Mouse (Mus musculus): Measurements from ENCODE around the gene Phactr3.

Gene Phactr3

DNA sequence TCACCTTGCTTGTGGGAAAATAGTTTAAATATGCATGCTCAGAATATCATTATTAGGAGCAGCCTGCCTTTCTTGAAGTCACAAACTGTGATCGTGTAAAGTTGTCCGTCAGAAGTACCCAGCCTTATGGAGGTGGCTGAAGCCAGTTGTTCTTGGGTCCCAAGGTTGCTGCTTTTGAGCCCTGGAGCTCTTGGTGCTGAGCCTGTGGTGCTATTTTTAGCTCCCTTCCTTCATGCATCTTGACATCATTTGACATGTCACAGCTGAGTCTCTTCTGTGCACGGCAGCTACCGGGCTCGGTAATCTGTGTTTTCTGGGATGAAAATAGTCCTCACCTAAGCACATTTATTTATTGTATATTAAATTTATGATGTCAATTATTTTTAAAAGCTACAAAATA lies 76.1 kb downstream of the Phactr3 start:
- DNase-seq = peak; percentile 33 to 47

DNA sequence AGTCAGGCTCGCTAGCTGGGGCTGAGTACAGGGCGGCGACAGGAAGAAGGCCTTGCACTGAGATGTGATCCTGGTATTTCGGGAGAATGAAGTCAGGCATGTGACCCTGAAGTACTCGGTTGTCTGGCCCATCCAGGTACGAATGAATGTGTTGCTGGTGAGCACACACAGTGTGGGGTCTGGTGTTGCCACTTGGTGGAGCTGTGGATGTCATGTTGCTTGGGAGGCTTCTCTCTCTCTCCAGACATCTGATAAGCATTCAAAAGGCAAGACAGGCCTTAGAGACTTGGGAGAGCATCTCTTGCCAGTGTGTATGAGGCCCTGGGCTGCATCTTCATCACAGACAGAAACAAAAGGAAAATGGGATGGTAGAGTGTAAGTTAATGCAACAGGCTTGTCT lies 77.3 kb downstream of the Phactr3 start:
- DNase-seq = no peak

DNA sequence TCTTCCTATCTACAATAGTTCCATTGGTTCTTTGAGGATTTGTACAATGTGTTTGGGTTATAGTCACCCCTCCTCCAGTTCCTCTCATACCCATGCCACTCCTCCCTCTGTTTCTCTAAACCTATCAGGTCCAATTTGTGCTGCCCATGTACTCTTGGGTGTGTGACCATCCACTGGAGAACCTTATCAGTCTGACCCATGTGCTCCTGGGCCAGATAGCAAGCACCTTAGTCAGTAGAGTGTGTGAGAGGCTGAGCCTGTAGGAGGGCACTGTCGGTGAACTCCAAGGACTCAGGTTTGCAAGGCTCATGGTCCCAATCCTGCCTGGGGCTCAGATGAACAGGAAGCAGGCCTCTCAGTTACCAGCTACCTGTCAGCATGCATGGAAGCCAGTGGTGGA lies 78.8 kb downstream of the Phactr3 start:
- DNase-seq = no peak

DNA sequence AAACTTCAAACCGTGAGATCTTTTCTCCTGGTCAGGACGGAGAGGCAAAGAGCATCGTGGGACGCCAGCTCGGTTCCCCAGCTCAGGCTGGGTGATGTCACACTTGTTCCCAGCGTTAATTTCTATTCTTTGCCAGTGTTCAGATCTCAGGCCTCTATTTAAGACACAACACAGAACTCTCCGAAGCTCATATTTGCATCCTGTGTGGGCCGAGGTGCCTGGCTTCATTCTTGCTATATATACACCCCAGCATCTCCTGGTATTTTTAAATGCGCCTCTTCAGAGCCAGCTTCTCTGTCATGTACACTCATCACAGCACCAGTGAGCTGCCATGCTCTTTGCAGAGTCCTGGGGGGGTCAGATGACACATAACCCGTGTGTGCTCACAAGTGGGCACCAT lies 85.7 kb downstream of the Phactr3 start:
- DNase-seq = no peak

DNA sequence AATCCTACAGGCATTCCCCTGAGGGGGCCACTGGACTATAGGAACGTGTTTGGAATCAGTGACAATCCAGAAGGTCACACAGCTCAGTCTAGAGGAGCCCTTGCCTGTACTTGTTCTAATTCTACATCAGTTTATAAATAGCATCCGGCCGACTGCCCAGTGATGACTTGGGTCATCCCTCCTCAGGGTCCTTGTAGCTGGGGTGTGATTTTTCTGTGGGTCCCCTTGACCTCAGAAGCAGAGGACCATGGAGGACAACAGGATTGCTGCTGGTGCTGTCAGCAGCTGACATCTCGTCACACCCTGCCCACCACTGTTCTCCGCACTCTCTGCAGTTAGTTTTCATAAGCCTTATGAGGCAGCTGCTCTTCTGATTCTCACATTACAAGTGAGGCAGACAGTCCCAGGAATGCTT lies 89.4 kb downstream of the Phactr3 start:
- DNase-seq = no peak

DNA sequence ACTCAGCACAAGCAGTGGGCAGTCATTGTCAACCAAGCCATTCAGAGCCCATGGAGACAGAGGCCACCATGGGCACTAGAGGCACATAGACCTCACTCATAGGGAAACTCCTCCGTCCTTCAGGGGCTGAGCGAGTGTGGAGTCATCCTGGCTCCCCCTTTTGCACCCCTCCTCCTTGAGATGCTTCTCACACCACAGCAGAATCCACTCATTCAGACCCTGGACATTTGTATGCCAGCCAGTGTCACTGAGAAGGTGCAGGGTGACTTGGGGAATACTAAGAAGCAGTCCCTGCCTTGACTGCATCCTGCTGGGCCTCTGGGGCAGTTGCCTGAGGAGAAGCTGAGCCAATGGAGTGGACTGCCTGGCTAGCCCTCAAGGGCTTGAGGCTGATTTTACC lies 95.1 kb downstream of the Phactr3 start:
- peak in 1 of 2 experiments; percentile 29 for DNase-seq

DNA sequence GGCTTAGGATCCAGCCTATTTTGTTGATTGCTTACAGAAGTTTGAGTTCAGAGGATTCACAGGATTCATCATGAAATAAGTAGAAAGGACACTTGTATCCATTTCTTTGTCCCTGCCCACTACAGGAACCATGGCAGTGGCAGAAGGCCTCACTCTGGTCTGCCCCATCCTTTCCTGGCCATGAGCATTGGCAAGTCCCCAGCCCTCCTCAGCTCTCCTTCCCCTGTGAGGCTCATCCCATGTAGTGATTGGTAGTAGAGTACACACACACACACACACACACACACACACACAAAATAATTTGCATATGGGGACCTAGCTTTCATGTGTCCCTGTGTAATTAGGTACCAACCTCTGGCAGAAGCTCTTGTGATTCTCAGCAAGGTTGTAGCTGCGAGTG lies 95.8 kb downstream of the Phactr3 start:
- peak; percentile 41 to 49 for DNase-seq

DNA sequence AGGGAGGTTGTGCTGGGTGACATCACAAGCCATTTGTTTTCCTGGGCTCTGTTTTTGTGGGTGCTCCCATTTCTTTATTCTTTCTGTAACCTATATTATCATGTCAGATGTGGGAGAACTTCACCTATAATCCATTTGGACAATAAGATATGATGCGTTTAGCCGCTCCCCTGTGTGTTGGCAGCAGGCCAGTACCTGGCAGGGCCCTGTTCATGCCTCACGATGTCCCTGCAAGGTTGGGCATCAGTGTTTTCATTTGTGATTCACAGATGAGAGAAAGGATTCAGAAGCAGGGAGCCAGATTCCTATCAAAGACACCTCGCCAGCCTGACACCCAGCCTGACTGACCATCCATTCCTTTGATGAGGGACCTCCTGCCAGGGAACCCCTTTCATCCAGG lies 99.7 kb downstream of the Phactr3 start:
- peak; percentile 57 to 70 for DNase-seq

DNA sequence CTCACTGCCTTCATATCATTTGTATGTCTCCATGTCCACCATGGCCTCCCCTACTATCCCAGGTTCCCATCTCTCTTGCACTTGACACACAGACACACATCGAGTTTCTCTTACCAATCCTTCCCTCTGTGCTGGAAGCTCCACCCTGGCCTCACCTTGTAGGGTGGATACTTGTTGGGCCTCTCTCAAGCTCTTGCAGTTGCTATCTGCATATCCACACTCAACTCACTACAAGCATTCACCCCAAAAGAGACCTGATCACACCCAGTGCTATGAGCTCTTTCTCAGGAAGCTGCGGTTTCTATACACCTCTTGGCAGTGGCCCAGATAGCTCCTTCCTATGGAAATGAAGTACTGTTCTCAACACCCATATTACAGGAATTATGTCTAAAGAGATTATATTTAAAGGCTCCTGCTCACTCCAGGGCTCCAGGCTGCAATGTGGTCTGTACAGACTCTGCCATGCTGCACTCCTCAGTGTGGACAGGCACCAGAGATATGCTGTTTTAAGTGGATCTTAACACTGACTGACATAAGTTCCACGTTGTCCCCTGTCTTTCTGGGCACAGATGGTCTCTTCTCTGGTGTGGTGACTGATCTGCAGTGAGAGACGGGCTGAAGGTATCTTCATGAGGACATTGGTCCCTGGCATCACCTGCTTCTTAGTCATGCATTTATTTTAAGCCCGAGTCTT lies 100.8 kb downstream of the Phactr3 start:
- DNase-seq = no peak

DNA sequence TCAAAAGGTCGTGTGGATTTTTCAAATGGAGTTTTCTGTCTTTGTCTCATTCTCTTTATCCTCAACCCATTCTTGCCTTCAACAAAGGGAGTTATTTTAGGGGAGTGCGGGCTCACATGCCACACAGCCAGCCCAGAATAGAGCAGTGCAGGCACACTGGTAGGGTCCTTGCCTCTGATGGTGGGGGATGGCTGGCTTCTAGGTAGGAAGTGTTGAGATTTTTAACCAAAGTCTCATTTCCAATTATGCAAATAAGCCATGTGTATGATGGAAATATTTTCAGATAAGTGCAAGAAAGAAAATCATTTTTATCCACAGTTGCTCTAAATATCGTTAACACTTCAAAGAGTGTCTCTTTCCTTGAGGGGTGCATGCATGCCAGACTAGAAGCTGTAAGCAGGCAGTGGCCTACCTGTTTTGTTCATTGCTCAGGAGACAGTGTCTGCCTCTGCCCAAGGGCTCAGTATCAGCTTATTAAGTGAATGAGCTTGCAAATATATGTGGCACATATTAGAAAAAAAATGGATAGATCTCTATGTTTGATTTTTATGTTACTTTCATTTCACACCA lies 101.5 kb downstream of the Phactr3 start:
- no peak for DNase-seq

DNA sequence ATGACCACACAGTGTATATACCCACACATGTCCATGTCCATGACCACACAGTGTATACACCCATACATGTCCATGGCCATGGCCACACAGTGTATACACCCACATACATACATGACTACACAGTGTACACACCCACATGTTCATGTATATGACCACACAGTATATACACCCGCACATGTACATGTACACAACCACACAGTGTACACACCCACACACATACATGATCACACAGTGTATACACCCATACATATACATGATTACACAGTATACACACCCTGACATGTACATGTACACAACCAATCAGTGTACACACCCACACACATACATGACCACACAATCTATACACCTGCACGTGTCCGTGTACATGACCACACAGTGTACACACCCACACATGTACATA lies 102.2 kb downstream of the Phactr3 start:
- DNase-seq = no peak

DNA sequence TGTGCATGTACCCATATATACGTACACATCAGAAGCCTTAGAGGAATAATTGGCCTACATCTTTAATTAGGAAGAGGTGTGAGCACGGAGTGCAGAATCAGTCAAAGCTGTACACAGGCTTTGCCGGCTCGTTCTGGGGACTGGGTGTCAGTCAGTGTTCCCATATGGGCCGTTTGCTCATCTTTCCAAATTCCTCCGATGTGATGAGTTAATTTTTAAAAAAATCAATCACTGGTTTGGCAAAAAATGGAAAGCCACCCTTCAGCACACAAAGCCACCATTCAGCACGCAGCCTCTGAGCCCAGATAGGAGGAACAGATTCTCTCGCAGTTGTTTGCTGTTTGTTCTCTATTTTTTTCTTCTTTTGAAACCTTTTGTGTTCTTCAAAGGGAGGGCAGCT lies 110.5 kb downstream of the Phactr3 start:
- no peak for DNase-seq

DNA sequence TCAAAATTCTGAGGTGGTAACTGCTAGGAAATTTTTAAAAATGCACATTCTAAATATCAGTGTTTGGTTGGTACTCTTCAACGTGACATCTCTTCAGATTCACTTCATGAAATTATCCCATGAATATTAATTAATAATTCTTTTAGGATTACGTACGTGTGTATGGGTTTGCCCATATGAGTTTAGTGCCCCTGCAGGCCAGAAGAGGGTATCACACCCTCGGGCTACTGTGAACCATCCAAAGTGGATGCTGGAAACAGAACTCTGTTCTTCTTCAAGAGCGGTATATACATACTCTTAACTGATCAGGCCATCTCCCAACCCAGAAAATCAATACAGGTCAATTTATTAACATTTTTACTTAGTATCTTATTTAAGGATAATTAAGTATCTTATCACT lies 114.7 kb downstream of the Phactr3 start:
- DNase-seq = peak in 1 of 2 experiments; percentile 44

DNA sequence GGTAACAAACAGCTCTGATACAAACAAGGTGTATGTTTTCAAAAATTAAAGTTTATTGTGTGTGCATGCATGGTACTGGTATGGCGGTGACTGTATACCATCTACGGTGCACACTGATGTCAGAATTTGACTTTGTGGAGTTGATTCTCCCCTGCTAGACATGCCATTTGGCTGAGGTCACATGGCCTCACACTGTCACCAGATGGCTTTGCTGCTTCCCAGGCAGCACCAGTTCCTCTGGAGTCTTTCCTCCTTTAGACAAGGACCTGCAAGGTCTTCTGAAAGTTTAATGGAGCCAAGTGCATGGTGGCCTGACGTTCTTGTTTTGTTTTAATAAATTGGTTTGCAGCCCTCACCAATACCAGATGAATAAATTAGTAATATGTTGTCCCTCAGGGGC lies 118.3 kb downstream of the Phactr3 start:
- peak; percentile 49 to 64 for DNase-seq

DNA sequence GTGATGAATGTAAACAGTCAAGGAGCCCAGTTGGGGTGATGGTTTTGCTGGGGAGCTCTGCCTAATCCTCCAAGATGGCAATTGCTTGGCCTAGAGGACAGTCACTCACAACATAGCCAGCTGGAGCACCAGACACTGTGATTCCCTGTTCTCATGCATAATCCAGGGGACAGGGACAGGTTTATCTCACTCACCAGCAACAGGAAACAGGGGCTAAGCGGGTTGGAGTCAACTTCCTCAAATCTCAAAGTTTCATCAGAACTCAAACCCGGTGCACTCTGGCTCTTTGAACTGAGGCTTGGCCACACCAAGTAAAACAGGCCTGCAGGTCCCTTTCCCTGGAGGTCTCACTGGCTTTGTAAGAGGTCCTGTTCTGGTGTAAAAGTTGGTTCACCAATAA lies 119.7 kb downstream of the Phactr3 start:
- no peak for DNase-seq

DNA sequence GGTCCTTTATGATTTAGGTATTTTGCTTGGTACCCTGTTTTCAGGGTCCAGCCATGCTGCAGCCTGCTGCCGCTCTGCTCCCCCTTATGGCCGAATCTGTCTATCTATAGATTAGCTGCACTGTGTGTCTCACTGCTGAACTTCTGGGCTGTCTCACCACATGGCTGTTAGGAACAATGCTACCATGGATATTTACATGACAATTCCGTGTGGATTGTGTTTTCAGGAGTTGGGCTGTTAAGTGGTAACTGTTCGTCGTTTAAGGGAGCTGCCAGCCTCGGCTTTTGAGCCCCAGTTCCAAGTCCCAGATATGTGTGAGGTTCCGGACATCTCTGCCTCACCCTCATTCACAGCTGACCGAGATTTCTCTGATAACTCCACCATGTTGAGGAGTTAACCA lies 122.1 kb downstream of the Phactr3 start:
- DNase-seq = no peak

DNA sequence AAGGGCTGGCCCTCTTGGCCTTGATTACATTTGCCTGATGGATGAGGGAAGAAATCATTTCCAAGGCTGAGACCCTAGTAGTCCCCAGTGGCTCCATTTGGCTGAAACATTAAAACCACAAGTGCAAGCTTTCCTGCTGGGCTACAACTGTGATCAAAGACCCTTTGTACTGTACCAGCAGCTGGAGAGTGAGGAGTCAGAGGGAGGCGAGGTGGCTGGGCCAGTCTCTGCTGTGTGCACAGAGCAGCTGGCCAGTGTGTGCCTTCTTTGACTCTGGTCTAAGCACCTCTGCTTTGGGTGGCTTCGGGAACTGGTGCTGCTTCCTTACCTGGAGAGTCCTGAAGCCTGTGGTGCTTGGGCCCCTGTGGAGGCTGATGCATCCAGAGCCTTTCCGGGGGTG lies 122.6 kb downstream of the Phactr3 start:
- DNase-seq = no peak

DNA sequence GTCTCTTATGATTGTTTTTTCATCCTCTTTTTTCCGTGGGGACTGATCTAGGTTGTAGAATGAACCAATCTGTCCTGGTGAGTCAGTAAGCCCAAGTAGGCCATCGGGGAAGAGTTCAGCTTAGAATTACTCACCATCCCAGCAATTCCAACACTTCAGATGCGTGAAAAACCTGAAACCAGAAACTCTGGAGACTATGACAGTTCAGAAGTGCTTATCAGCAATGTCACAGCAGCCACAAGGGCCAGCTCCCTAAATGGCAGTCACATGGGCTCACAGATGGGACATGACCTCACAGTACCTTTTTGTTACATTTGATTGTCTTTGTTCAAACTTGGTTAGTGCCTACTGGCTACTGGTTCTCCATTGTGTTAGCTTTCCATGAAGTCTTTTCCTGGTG lies 124.2 kb downstream of the Phactr3 start:
- no peak for DNase-seq

DNA sequence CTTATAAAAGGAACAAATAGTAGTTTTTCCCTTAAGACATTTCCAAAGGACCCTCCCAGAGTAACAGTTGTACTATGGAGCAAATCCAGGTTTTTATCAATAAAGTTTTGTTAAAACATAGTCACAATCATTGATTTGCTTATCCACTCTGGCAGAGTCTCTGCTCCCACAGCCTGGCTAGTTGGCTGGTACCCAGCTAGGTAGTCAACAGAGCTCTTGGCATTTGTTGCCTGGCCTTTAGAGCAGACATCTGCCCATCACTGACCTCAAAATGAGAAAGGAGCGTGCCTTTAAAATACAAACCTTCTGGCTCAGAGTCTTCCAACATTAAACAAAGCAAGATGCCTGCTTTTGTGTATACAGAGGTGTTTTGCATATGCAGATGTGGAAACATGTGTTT lies 126.1 kb downstream of the Phactr3 start:
- DNase-seq = peak; percentile 73 to 78

DNA sequence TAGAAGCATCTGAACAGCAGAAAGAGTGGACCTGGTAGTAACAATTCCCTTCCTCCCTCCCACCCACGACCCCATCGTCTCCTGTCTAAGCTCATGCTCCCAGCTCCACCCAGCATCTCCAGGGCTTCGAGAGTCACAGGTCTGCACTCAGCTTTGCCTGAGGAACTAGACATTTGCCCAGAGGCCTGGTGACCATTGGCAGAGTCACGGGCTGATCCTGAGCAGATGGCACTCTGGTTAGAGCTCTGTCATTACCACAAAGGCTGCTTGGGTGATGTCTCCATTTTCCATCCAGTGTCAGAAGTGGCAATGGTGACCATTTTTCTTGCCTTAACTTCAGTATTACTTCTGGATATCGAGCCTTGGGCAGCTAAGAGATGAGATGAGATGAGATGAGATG lies 127.1 kb downstream of the Phactr3 start:
- DNase-seq = peak; percentile 65 to 66

DNA sequence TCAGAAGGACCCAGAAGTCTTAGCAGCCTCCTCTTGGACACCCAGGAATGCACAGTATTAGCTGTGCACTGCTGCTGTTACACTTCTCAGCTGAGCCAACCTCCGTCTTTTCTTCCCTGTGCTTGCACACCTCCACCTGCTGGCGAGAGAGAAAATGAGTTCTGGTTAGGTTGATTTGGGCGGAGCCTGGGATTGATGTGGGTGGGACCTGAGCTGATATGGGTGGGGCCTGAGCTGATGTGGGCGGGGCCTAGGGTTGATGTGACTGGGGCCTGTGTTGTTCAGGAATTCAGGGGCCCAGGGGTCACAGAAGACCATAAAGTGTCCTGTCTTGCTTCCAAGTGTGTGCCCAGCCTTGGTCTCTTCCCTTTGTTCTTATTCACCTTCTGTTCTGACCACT lies 128.0 kb downstream of the Phactr3 start:
- DNase-seq = peak; percentile 51 to 63

DNA sequence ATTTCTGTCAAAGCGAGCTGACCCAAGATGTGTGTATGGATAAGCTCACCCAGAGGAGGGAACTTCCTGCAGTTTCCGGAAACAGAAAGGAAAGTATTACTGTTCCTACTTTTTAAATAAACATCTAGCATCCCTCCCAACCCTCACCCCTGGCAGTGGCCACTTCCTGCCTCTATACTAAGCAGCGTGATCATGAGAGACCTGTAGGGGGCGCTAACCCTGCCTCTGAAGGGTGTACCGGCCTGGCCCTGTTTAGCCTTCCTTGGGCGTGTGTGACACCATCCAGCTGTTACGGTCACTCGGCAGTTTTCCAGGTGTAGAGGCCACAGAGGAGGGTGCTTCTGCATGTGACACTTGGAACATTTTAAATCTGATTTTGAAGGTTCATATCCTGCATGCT lies 128.5 kb downstream of the Phactr3 start:
- peak in 1 of 2 experiments; percentile 37 for DNase-seq

DNA sequence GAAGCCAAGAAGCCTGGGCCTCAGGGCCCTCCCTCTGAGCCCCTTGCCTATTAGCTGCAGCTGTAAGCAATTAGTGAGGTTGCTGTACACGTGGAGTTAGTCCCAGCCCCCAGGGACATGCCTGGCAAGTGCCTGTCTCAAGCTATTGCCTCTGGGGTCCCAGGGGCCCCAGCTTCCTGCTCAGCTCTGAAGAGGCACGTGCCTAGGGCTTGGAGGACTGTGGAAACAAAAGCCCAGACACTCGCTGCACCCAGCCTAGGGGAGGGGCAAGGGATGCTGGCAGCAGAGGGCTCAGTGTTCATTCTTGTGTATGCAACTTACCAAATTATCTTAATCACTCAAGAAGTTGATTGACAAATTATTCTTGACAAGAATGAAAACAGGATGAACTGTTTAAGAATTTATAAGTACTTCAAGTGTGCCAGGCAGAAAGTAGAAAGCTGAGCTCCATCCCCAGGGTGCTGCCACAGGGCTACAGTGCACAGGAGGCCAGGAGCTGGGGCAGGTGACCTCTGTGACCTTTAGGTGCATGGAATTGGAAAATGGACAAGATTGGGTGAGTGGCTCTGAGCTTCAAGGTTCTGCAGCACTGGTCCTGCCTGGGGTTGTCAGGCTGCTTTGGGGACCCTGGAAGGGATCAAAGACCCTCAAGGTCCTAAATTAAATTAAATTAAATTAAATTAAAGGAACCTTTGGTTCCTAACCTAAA lies 138.5 kb downstream of the Phactr3 start:
- DNase-seq = no peak

DNA sequence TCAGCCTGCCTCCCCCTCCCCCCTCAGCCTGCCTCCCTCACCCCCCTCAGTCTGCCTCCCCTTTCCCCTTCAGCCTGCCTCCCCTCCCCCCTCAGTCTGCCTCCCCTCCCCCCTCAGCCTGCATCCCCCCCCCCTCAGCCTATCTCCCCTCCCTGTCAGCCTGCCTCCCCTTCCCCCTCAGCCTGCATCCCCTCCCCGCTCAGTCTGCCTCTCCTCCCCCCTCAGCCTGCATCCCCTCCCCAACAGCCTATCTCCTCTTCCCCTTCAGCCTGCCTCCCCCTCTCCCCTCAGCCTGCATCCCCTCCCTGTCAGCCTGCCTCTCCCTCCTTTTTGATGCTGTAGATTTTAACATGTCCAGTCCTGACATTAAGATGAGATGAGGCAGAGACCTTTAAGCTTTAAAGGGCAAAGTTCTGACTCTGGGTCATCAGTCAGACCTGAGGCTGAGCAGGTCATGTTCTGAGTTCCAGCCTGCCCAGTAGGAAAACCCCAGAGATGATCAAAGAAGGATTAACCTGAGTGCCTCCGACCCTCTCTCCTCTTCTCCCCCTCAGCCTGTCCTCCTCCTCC lies 139.3 kb downstream of the Phactr3 start:
- no peak for DNase-seq

Measured in cerebellum, postnatal 10 days (tissue).